Mouse (Mus musculus) testis, adult 2 months (tissue): ENCODE results near the gene H2afz.

Source experiments
- CTCF ChIP-seq: fragments of 200-500 bp; IDR thresholded peaks from 2 replicates; pipeline ENCODE4 v1.5.1; 2012; ENCODE audit warnings: low read depth, mild to moderate bottlenecking, inconsistent platforms, low read length, moderate library complexity; ENCODE audit not compliant: control insufficient read depth, insufficient read depth, insufficient replicate concordance
- POLR2A ChIP-seq: fragments of 200-500 bp; IDR thresholded peaks from 2 replicates; pipeline ENCODE4 v1.6.1; 2012; ENCODE audit warnings: low read depth, mild to moderate bottlenecking, inconsistent platforms, low read length, moderate library complexity; ENCODE audit not compliant: control insufficient read depth

DNA sequence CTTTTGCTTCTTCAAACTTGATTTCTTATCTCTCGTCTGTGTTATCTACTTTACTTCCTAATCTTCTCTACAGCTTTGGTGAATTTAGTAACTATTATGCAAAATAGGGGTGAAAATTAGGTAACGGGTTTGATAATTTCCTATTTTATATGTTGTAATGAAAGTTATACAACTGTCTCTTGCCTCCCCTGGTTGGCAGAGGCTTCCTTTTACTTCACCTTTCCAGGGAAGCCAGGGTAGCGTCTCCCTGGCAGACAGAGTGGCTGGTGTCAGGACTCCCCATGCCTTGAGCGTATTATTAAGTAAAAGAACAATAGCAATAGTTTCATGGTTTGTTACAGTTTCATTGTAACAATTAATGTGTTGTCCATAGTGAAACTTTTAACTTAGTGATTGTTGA is 29.5 kb downstream of the H2afz start:
- TF ChIP-seq CTCF (no peak), POLR2A (no peak)
